Mouse (Mus musculus) intestine, embryonic 16.5 days (tissue): ENCODE data around the gene Slc39a10. TPM values are rescaled to one million over a fixed set of nuclear protein-coding genes. Genes with fewer than 3 reads are reported as not detected.
"Not testable (repeated sequence)": the region's sequence is repeated elsewhere in the genome, so short reads cannot be mapped to it uniquely, and the experiment has no call there.

Experiments used
- ATAC-seq: fragments of 200-750 bp; cut with Nextera tagmentation; 2 replicates; pipeline ENCODE4 v1.8.0; 2017; ENCODE audit warnings: moderate TSS enrichment, moderate library complexity
- H3K27ac ChIP-seq: fragments of 300-500 bp; sonication (generic); 2 replicates; pipeline ENCODE4 v1.5.1; 2014; ENCODE audit warnings: mild to moderate bottlenecking, low read length
- H3K27me3 ChIP-seq: fragments of 300-500 bp; sonication (generic); replicated peaks from 2 replicates; pipeline ENCODE4 v1.6.1; 2014; ENCODE audit warnings: low read length, control low read depth, mixed read lengths; ENCODE audit not compliant: control insufficient read depth, insufficient read depth
- H3K36me3 ChIP-seq: fragments of 300-500 bp; sonication (generic); 2 replicates; pipeline ENCODE4 v1.6.1; 2014; ENCODE audit warnings: low read length, control low read depth; ENCODE audit not compliant: control insufficient read depth, insufficient read depth
- H3K4me1 ChIP-seq: fragments of 300-500 bp; sonication (generic); 2 replicates; pipeline ENCODE4 v1.6.1; 2014; ENCODE audit warnings: low read length, control low read depth, mixed read lengths; ENCODE audit not compliant: control insufficient read depth, insufficient read depth
- H3K4me2 ChIP-seq: fragments of 300-500 bp; sonication (generic); 2 replicates; pipeline ENCODE4 v1.6.1; 2014; ENCODE audit warnings: low read depth, low read length, control low read depth
- H3K4me3 ChIP-seq: fragments of 300-500 bp; sonication (generic); 2 replicates; pipeline ENCODE4 v1.5.1; 2014; ENCODE audit warnings: mild to moderate bottlenecking, low read length
- H3K9ac ChIP-seq: fragments of 300-500 bp; sonication (generic); 2 replicates; pipeline ENCODE4 v1.6.1; 2014; ENCODE audit warnings: low read depth, low read length
- H3K9me3 ChIP-seq: fragments of 300-500 bp; sonication (generic); 2 replicates; pipeline ENCODE4 v1.6.1; 2016; ENCODE audit warnings: low read length, control low read depth; ENCODE audit not compliant: control insufficient read depth
- WGBS: fragments of 180-500 bp; shearing (Covaris S2); extraction: QIAGEN DNeasy Blood & Tissue Kit; methylation state at CpG from one replicate; pipeline ENCODE4 v1.1.7; 2014; 5-methylcytosine and 5-hydroxymethylcytosine counted together
- polyA plus RNA-seq: library from polyadenylated mRNA; unstranded; fragments of >200 nt; fragmentation: Nextera tagmentation; extraction: Ambion mirVana; gene quantifications from 2 replicates; pipeline ENCODE4 v1.2.1, GENCODE M21; 2015

Slc39a10 gene
- polyA plus RNA-seq, 1 experiment from 2014 or later: 17.2 TPM

- H3K27me3 ChIP-seq, ATAC-seq: not testable (repeated sequence)
- WGBS: 40% methylated on average over 3 of the region's 3 CpGs
These were observed 128.1 kb downstream of the Slc39a10 start for GRCm38 (mm10) chr1:46764600-46764999.

More at GRCm38 (mm10) chr1:46764600-46764999, 128.1 kb downstream of the Slc39a10 start:
- not testable (repeated sequence) for H3K36me3 ChIP-seq, H3K9ac ChIP-seq, H3K4me2 ChIP-seq, H3K9me3 ChIP-seq, H3K4me3 ChIP-seq, H3K4me1 ChIP-seq, H3K27ac ChIP-seq
